Mouse (Mus musculus) layer of hippocampus, adult 8-10 months (tissue): ENCODE results near the gene Skil. TPM values are rescaled to one million over a fixed set of nuclear protein-coding genes. Genes with fewer than 3 reads are reported as not detected.
A peak's percentile ranks its signal among the peaks of the same experiment; 100 is the strongest.

Experiments used
- DNase-seq, 2 experiments: peaks; one replicate each; pipeline ENCODE4 v3.0.0; 2022; ENCODE audit warnings: low spot score in 2 of 2
- total RNA-seq, 4 experiments: library from RNA; stranded (reverse); gene quantifications; 2 replicates each; pipeline ENCODE4 v1.2.4; 2022

The Skil gene
- 10 to 100 TPM; 60.7 to 74.8 (median 65.5) TPM for total RNA-seq

- peak; percentile 89 to 90 for DNase-seq
Measured at GRCm38 (mm10) chr3:31094531-31095178, at the start of gene Skil. TSS of gene Skil (plus strand) at chr3:31095058.

GRCm38 (mm10) chr3:31047263-31047662 lies 47.6 kb upstream of the Skil start:
- DNase-seq, result no peak

- no peak for DNase-seq
Measured at GRCm38 (mm10) chr3:31049087-31049486, 45.8 kb upstream of the Skil start.

- DNase-seq, result no peak
Measured at GRCm38 (mm10) chr3:31050375-31050774, 44.5 kb upstream of the Skil start.

GRCm38 (mm10) chr3:31051730-31052129 lies 43.1 kb upstream of the Skil start:
- no peak for DNase-seq

- DNase-seq, result no peak
Measured at GRCm38 (mm10) chr3:31053191-31053590, 41.7 kb upstream of the Skil start.

GRCm38 (mm10) chr3:31054888-31055287 lies 40.0 kb upstream of the Skil start:
- no peak for DNase-seq

GRCm38 (mm10) chr3:31056047-31056650 lies 38.7 kb upstream of the Skil start:
- DNase-seq, result no peak

- DNase-seq, result peak; percentile 65 to 75
Measured at GRCm38 (mm10) chr3:31056651-31057627, 37.9 kb upstream of the Skil start.

- no peak for DNase-seq
Measured at GRCm38 (mm10) chr3:31060745-31061102, 34.1 kb upstream of the Skil start.

- no peak for DNase-seq
Measured at GRCm38 (mm10) chr3:31061103-31061785, 33.6 kb upstream of the Skil start.

GRCm38 (mm10) chr3:31061786-31062120 lies 33.1 kb upstream of the Skil start:
- DNase-seq, result no peak

- DNase-seq, result no peak
Measured at GRCm38 (mm10) chr3:31062325-31062724, 32.5 kb upstream of the Skil start.

GRCm38 (mm10) chr3:31068482-31068881 lies 26.4 kb upstream of the Skil start:
- no peak for DNase-seq

GRCm38 (mm10) chr3:31071804-31072203 lies 23.1 kb upstream of the Skil start:
- no peak for DNase-seq

GRCm38 (mm10) chr3:31075808-31076207 lies 19.1 kb upstream of the Skil start:
- DNase-seq, result no peak

- DNase-seq, result no peak
Measured at GRCm38 (mm10) chr3:31077068-31077703, 17.7 kb upstream of the Skil start.

- DNase-seq, result no peak
Measured at GRCm38 (mm10) chr3:31079450-31079849, 15.4 kb upstream of the Skil start.

- DNase-seq, result peak in 1 of 2 experiments; percentile 36
Measured at GRCm38 (mm10) chr3:31080791-31081502, 13.9 kb upstream of the Skil start.

GRCm38 (mm10) chr3:31082838-31083506 lies 11.9 kb upstream of the Skil start:
- DNase-seq, result no peak
